Mouse (Mus musculus): ENCODE data around the gene Ostm1.

- TF ChIP-seq FLI1 (IDR thresholded peaks at IDR 0.05; ENCODE audit: low read length) (no peak), GATA1 (IDR thresholded peaks at IDR 0.05; ENCODE audit: borderline replicate concordance, low read length) (no peak)
Measured at GRCm38 (mm10) chr10:42633361-42634121, 49.9 kb downstream of the Ostm1 start.
